Mouse (Mus musculus): ENCODE data around the gene Gkap1. TPM values are rescaled to one million over a fixed set of nuclear protein-coding genes. Genes with fewer than 3 reads are reported as not detected.

Gene Gkap1
- total and polyA plus RNA-seq, 3 experiments, result 26.7 to 34.1 TPM; not detected in 1

- Histone ChIP-seq H3K79me2 (ENCODE audit: control insufficient read depth, insufficient read depth, low read length, poor library complexity) (no peaks in the 10 kb centered on the region), H3K27ac (ENCODE audit: control insufficient read depth, low read depth, low read length) (no peak overlapping the region), H3K9me3 (replicated peaks; ENCODE audit: insufficient read depth, low read length) (no peaks in the 10 kb centered on the region), H3K27me3 (ENCODE audit: control insufficient read depth in 1 of 2, insufficient read depth in 2 of 2, low read length in 2 of 2) (no peaks in the 10 kb centered on the region), H3K4me1 (ENCODE audit: control insufficient read depth in 1 of 2, insufficient read depth in 2 of 2, low read length in 2 of 2) (peaks cover 0 to 4% of the 10 kb centered on the region in 2 experiments; a peak in 1 of 4 replicates), H3K4me3 (ENCODE audit: control insufficient read depth in 1 of 2, insufficient read depth in 1 of 2, low read depth in 2 of 2, low read length in 2 of 2) (no peak overlapping the region), H3K36me3 (ENCODE audit: control insufficient read depth in 1 of 2, insufficient read depth in 2 of 2, low read length in 2 of 2) (peaks cover 0 to 3% of the 10 kb centered on the region in 2 experiments; a peak in 3 of 4 replicates), H3K9ac (ENCODE audit: control insufficient read depth, low read depth, low read length, poor library complexity, severe bottlenecking) (no peak overlapping the region)
- TF ChIP-seq ZNF384 (IDR thresholded peaks at IDR 0.05; ENCODE audit: low read depth, low read length), result peak; percentile 64
- no peak for TF ChIP-seq ETS1 (IDR thresholded peaks at IDR 0.05; ENCODE audit: low read depth, low read length)
- TF ChIP-seq CTCF (IDR thresholded peaks at IDR 0.05 in 2 of 3, conservative IDR thresholded peaks at IDR 0.05 in 1 of 3; ENCODE audit: control insufficient read depth in 1 of 3, insufficient read depth in 1 of 3, low read depth in 2 of 3, low read length in 3 of 3, poor library complexity in 1 of 3, severe bottlenecking in 1 of 3), result peak; percentile 25 to 51 (median 36); a peak in 4 of 6 replicates
- no peak for TF ChIP-seq USF2 (IDR thresholded peaks at IDR 0.05; ENCODE audit: borderline replicate concordance in 1 of 2, insufficient read depth in 1 of 2, low read depth in 1 of 2, low read length in 2 of 2)
- peak; percentile 44 for TF ChIP-seq SMC3 (IDR thresholded peaks at IDR 0.05; ENCODE audit: low read depth, low read length)
- TF ChIP-seq RAD21 (IDR thresholded peaks at IDR 0.05; ENCODE audit: low read depth, low read length), result peak; percentile 33
- TF ChIP-seq BHLHE40 (IDR thresholded peaks at IDR 0.05; ENCODE audit: borderline replicate concordance, low read depth, low read length), result no peak
- no peak for TF ChIP-seq SIN3A (IDR thresholded peaks at IDR 0.05; ENCODE audit: low read length)
- TF ChIP-seq ZC3H11A (IDR thresholded peaks at IDR 0.05; ENCODE audit: low read depth, low read length), result peak; percentile 18; the same call in 1 of the 2 replicates
- TF ChIP-seq KAT2A (conservative IDR thresholded peaks at IDR 0.05; ENCODE audit: low read depth, low read length), result no peak
- peak; percentile 44 for DNase-seq (ENCODE audit: low read depth, low spot score)
These were observed 22.2 kb downstream of the Gkap1 start for GRCm38 (mm10) chr13:58253268-58253667.

GRCm38 (mm10) chr13:58248957-58249356, 26.5 kb downstream of the Gkap1 start:
- TF ChIP-seq ETS1 (IDR thresholded peaks at IDR 0.05; ENCODE audit: low read depth, low read length) (no peak), MAX (IDR thresholded peaks at IDR 0.05; ENCODE audit: low read length) (no peak), KAT2A (conservative IDR thresholded peaks at IDR 0.05; ENCODE audit: low read depth, low read length) (no peak), ZKSCAN1 (IDR thresholded peaks at IDR 0.05; ENCODE audit: low read depth, low read length) (no peak), MAFK (IDR thresholded peaks at IDR 0.05; ENCODE audit: borderline replicate concordance, low read depth, low read length) (no peak), MEF2A (IDR thresholded peaks at IDR 0.05; ENCODE audit: extremely low read depth, insufficient replicate concordance, low read depth, low read length, poor library complexity, severe bottlenecking) (no peak), JUND (IDR thresholded peaks at IDR 0.05; ENCODE audit: low read depth, low read length) (no peak), CHD2 (IDR thresholded peaks at IDR 0.05; ENCODE audit: low read length) (no peak)
- Histone ChIP-seq H3K9ac (ENCODE audit: control insufficient read depth, low read depth, low read length, poor library complexity, severe bottlenecking) (no peak overlapping the region), H3K79me2 (ENCODE audit: control insufficient read depth, insufficient read depth, low read length, poor library complexity) (no peaks in the 10 kb centered on the region), H3K9me3 (replicated peaks; ENCODE audit: insufficient read depth, low read length) (no peaks in the 10 kb centered on the region), H3K4me1 (ENCODE audit: control insufficient read depth in 1 of 2, insufficient read depth in 2 of 2, low read length in 2 of 2) (no peaks in the 10 kb centered on the region), H3K36me3 (ENCODE audit: control insufficient read depth in 1 of 2, insufficient read depth in 2 of 2, low read length in 2 of 2) (no peaks in the 10 kb centered on the region; a peak in 2 of 4 replicates), H3K4me3 (ENCODE audit: control insufficient read depth in 1 of 2, insufficient read depth in 1 of 2, low read depth in 2 of 2, low read length in 2 of 2) (no peak overlapping the region), H3K27ac (ENCODE audit: control insufficient read depth, low read depth, low read length) (no peak overlapping the region), H3K27me3 (ENCODE audit: control insufficient read depth in 1 of 2, insufficient read depth in 2 of 2, low read length in 2 of 2) (no peaks in the 10 kb centered on the region)
- no peak for DNase-seq (ENCODE audit: low read depth, low spot score)
